Mouse (Mus musculus) testis, postnatal 10 days (tissue): ENCODE results near the gene Tnxb.
A peak's percentile ranks its signal among the peaks of the same experiment; 100 is the strongest.
"Not testable (repeated sequence)": the region's sequence is repeated elsewhere in the genome, so short reads cannot be mapped to it uniquely, and the experiment has no call there.

ENCODE experiments used
- DNase-seq: peaks from one replicate; pipeline ENCODE4 v3.0.0; 2021; ENCODE audit warnings: low spot score

Gene Tnxb

GRCm38 (mm10) chr17:34683686-34684220 lies 13.4 kb downstream of the Tnxb start:
- DNase-seq: peak; percentile 43

DNA sequence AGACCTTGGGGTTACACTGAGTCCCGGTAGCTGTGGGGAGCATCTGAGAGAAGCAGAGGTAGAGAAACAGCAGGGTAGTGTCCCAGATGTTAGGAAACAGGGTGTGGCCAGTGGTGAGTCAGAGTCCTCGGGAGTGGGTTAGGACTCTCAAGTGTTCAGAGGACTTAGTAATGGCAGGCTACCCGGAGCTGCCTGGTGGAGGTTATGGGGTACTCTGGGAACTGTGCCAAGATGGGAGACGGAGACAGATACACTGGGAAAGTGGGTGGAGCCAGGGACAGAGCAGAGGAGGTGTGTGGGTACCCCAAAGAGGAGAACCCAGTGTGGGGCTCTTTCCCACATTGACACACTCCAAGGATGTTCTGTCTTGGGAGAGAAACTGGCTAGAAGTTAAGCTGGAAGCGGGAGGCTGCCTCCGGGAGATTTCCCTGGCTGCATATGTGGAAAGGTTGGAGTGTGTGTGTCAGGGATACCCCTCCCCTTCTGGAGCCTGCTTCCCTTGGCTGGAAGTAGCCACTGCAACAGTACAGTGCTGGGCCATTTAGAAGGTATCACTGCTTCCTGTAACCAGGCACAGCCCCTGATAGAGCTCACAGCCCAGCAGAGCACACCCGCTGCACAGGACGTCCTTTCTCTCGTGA lies 14.0 kb downstream of the Tnxb start:
- DNase-seq: peak; percentile 51

- peak; percentile 82 for DNase-seq
Observed at GRCm38 (mm10) chr17:34685120-34686110, 15.1 kb downstream of the Tnxb start.

DNA sequence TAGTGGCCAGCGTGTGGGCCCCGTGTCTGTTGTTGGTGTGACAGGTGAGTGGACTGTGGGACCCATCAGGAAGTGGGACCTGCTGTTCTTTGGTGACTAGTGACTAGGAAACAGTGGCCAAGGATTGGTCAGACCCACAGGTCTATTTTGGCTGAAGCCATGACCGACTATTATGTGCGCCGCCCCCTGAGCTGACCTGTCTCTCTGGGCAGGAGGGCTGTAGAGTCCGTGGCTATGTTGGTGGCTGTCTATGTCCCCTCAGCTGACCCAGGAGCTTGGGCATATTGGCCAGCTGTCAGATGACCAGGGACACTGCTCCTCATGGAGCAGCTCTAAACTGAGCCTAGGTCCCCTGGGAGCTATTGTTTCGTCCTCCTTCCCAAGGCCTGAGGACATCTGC lies 18.6 kb downstream of the Tnxb start:
- DNase-seq: no peak

DNA sequence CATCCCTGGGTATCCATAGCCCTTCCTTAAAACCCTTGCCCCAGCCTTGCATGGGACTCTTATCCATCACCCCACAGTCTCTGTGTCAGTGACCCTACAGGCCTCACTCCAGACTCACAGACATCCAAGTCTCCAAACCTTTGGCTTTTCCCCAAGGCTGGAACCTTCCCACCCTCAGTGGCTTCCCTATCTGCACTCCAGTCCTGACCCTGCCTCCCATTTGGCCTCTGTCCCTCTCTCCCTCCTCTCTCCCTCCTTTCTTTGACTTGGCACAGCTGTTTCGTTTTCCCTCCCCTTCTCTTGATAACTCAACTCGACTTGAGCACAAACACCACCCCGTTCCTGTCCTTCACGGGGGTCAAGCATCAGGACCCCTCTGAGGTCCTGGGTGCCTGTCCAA lies 20.1 kb downstream of the Tnxb start:
- peak; percentile 54 for DNase-seq

DNA sequence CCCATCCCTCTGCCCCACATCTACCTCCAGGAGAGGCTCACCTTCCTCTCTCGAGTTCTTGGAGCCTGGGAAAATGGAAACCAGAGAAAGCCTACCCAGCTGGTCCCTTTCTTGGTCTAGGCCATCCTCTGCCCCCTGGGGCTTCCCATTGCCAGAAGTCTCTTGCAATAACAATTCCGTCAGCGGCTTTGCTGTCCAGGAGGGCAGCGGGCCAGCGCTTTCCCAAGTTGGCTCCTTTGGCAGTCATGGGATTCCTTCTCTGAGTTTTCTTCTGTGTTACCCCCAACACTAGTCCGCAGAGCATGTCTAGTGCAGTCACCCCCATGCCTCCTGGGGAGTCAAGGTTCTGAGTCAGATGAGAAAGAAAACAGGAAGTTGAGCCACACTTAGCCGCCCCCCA lies 22.6 kb downstream of the Tnxb start:
- peak; percentile 78 for DNase-seq

GRCm38 (mm10) chr17:34699575-34700408 lies 29.5 kb downstream of the Tnxb start:
- no peak for DNase-seq

- DNase-seq: peak; percentile 48
Observed at GRCm38 (mm10) chr17:34700671-34701071, 30.3 kb downstream of the Tnxb start.

DNA sequence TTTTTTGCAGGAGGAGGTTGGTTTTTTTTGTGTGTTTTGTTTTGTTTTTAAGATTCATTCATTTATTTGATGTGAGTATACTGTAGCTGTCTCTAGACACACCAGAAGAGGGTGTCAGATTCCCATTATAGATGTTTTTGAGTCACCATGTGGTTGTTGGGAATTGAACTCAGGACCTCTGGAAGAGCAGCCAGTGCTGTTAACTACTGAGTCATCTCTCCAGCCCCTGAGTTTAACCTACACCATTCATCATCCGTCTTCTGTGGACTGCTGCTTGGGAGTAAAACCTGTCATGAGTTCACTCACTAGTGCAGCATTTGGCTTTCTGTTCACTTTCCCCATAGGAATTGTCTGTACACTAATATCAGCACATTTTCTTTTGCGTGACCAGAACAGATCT lies 36.1 kb downstream of the Tnxb start:
- DNase-seq: not testable (repeated sequence)

- DNase-seq: peak; percentile 90
Observed at GRCm38 (mm10) chr17:34712951-34713350, 42.6 kb downstream of the Tnxb start.

DNA sequence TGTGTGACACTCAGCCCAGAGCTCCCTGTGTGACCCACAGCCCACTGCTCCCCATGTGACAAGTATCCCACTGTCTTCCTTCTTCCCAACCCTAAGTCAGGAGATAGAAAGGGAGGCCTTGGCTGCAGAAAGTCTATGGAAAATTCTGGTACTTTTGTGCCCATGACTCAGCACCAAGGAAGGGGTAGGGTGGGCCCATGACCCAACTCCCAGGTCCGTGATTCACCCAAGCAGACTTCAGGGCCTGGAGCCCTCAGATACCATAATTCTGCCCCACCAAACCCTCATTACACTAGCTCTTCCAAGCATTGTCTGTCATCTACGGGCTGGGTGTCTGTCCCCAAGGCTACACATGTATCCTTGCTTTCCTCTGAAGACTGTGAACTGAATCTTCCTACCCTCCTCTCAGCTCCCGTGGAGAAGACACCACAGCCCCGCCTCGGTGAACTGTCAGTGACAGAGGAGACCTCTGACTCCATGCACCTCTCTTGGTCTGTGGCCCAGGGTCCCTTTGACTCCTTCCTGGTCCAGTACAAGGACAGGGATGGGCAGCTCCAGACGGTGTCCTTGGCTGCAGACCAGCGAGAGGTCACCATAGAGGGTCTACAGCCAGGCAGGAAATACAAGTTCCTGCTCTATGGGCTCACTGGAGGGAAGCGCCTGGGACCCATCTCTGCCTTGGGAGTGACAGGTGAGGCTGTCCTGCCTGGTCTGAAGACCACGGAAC lies 44.0 kb downstream of the Tnxb start:
- not testable (repeated sequence) for DNase-seq

GRCm38 (mm10) chr17:34714908-34715445 lies 44.6 kb downstream of the Tnxb start:
- not testable (repeated sequence) for DNase-seq

GRCm38 (mm10) chr17:34715451-34715850 lies 45.1 kb downstream of the Tnxb start:
- DNase-seq: not testable (repeated sequence)

DNA sequence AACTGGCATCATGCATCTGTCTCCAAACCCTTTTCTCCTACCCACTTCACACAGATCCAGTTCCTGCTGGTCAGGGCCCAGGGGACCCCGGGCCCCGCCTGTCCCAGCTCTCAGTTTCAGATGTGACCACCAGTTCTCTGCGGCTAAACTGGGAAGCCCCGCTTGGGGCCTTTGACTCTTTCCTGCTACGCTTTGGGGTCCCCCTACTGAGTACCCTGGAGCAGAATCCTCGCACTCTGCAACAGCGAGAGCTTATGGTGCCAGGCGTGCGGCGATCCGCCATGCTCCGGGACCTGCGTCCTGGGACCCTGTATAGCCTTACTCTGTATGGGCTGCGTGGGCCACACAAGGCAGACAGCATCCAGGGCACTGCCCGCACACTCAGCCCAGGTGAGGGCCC lies 45.9 kb downstream of the Tnxb start:
- no peak for DNase-seq

GRCm38 (mm10) chr17:34717401-34717800 lies 47.1 kb downstream of the Tnxb start:
- DNase-seq: no peak

GRCm38 (mm10) chr17:34719886-34720285 lies 49.6 kb downstream of the Tnxb start:
- DNase-seq: not testable (repeated sequence)

DNA sequence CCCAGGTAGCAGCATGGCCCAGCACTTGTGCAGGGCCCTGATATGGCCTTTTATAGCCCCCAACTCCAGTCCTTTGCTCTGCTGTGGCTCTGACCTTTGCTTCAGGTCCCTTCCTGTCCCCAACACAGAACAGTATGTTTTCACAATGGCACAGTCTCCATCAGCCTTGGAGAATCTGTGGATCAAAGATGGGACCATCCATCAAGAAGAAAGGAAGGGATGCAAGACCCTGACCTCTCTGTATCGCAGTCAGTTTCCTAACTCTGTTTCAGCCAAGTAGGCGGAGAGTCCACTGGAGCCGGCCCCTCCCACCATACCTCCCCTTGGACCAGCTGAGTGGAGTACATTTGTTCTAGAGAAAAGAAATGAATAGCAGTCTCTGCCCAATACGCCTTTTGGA lies 51.9 kb downstream of the Tnxb start:
- DNase-seq: not testable (repeated sequence)

- no peak for DNase-seq
Observed at GRCm38 (mm10) chr17:34723066-34723465, 52.7 kb downstream of the Tnxb start.

DNA sequence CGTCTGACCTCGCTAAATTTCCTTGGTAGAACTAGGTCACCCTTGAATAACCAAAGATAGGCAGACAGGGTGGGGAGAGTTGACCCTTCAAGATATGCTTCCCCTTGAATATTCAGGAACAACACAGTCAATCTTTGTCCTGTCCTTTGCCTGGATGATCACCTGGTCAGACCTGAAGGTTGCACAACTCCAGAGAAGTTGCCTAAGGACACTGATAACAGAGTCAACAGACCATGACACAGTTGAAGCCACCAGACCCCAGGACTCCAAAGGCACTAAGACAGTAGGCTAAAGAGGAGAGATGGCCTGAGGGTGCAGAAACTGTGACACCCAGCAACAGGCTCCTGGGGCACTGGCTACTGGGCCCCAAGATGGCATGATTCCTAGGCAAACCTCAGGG lies 57.6 kb downstream of the Tnxb start:
- DNase-seq: no peak

DNA sequence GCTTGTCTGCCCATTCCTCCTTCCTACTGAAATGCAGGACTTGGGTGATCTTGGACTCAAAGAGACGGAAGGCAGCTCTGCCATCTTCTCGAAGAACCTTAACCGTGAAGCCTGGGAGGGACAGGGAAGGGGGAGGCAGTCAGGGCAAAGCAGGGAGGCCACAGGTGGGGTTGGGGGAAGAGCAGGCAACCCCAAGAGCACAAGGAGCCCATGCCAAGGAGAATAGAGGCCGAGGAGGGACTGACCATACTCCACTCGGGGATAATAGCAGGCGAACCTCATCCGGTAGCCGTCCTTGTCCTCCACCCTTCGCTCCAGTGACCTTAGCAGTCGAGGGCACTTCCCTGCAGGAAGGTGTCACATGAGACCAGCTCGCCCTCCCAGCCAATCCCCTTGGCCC lies 58.8 kb downstream of the Tnxb start:
- DNase-seq: not testable (repeated sequence)
